Comparison of ENCODE assay signal across 8 mouse cellular contexts in genomic region chr11:69059975-69060411, GRCm38 (mm10). TPM values are rescaled to one million over a fixed set of nuclear protein-coding genes. Genes with fewer than 3 reads are reported as not detected.
A peak's percentile ranks its signal among the peaks of the same experiment; 100 is the strongest.
DNase-seq lines count a peak whose midpoint lies in the region; ATAC-seq and TF ChIP-seq lines count a peak whose summit lies in the region.

No protein-coding gene starts in this region.

- H3K36me3 ChIP-seq in heart, embryonic 12.5 days, result no peaks in the 10 kb centered on the region
- H3K36me3 ChIP-seq in C2C12 (ENCODE audit: control insufficient read depth, insufficient read depth), result no peaks in the 10 kb centered on the region
- H3K36me3 ChIP-seq in heart, postnatal 0 days (replicated peaks; ENCODE audit: control insufficient read depth, insufficient read depth, low read length), result no peaks in the 10 kb centered on the region
- 0 out of 2 replicates have a peak, but pooled peaks cover 2% of the 10 kb centered on the region for H3K36me3 ChIP-seq in liver, embryonic 12.5 days
- no peaks in the 10 kb centered on the region for H3K36me3 ChIP-seq in stomach, embryonic 16.5 days (ENCODE audit: control insufficient read depth, insufficient read depth, low read length)

- peak; percentile 27 for ATAC-seq in heart, embryonic 12.5 days (ENCODE audit: insufficient number of reproducible peaks, low FRiP score)
- peak; percentile 7; the same call in 1 of the 2 replicates for ATAC-seq in heart, postnatal 0 days (ENCODE audit: insufficient read depth, low read depth)
- 0 out of 2 replicates have a peak, but pooled peaks have one; percentile 1 for ATAC-seq in liver, embryonic 12.5 days
- ATAC-seq in stomach, embryonic 16.5 days (ENCODE audit: insufficient read depth, low FRiP score), result no peak

- H3K4me2 ChIP-seq in heart, embryonic 12.5 days, result peak overlapping the region; percentile 94
- peak overlapping the region; percentile 90 for H3K4me2 ChIP-seq in heart, postnatal 0 days (ENCODE audit: low read depth, low read length)
- H3K4me2 ChIP-seq in liver, embryonic 12.5 days, result peak overlapping the region; percentile 91
- peak overlapping the region; percentile 97 for H3K4me2 ChIP-seq in stomach, embryonic 16.5 days (ENCODE audit: low read depth, low read length)

- H3K27me3 ChIP-seq in heart, embryonic 12.5 days (replicated peaks), result no peaks in the 10 kb centered on the region
- H3K27me3 ChIP-seq in C2C12 (ENCODE audit: control insufficient read depth, insufficient read depth, insufficient read length), result no peaks in the 10 kb centered on the region
- H3K27me3 ChIP-seq in heart, postnatal 0 days (ENCODE audit: control insufficient read depth, insufficient read depth, low read length), result no peaks in the 10 kb centered on the region
- H3K27me3 ChIP-seq in liver, embryonic 12.5 days (replicated peaks), result no peaks in the 10 kb centered on the region
- no peaks in the 10 kb centered on the region for H3K27me3 ChIP-seq in stomach, embryonic 16.5 days (ENCODE audit: control insufficient read depth, insufficient read depth, low read length)

- TF ChIP-seq EP300 in heart, postnatal 0 days (IDR thresholded peaks at IDR 0.05; ENCODE audit: low read depth), result no peak

- no peak for TF ChIP-seq CTCF in C2C12 (IDR thresholded peaks at IDR 0.05; ENCODE audit: control insufficient read depth, insufficient read depth, insufficient read length)
- no peak for TF ChIP-seq CTCF in heart, postnatal 0 days (IDR thresholded peaks at IDR 0.05; ENCODE audit: low read depth)

- H3K9ac ChIP-seq in heart, embryonic 12.5 days, result peak overlapping the region; percentile 86
- H3K9ac ChIP-seq in heart, postnatal 0 days (replicated peaks; ENCODE audit: low read depth, low read length), result peak overlapping the region; percentile 92
- peak overlapping the region; percentile 94 for H3K9ac ChIP-seq in liver, embryonic 12.5 days
- peak overlapping the region; percentile 95 for H3K9ac ChIP-seq in stomach, embryonic 16.5 days (ENCODE audit: low read length)

- intact Hi-C loops in heart, postnatal 25 days (cut with DNase I), result loop anchor here (10.0 kb wide), 1 partner anchor 185 kb away; no protein-coding TSS in a partner anchor

- H3K4me1 ChIP-seq in heart, embryonic 12.5 days (replicated peaks), result peaks cover 24% of the 10 kb centered on the region
- H3K4me1 ChIP-seq in heart, postnatal 0 days (ENCODE audit: control insufficient read depth, insufficient read depth), result peaks cover 33% of the 10 kb centered on the region
- H3K4me1 ChIP-seq in liver, embryonic 12.5 days, result peaks cover 45% of the 10 kb centered on the region
- H3K4me1 ChIP-seq in stomach, embryonic 16.5 days (ENCODE audit: control insufficient read depth, insufficient read depth, low read length), result peaks cover 18% of the 10 kb centered on the region

- WGBS in heart, embryonic 12.5 days, result under 1% methylated on average over 49 of the region's 49 CpGs
- WGBS in heart, postnatal 0 days, result under 1% methylated on average over 49 of the region's 49 CpGs
- WGBS in liver, embryonic 12.5 days (ENCODE audit: insufficient replicate concordance), result under 1% methylated on average over 49 of the region's 49 CpGs
- under 1% methylated on average over 49 of the region's 49 CpGs for WGBS in stomach, embryonic 16.5 days

- H3K79me2 ChIP-seq in C2C12 (ENCODE audit: control insufficient read depth, insufficient read depth), result peaks cover 9% of the 10 kb centered on the region

- peak overlapping the region; percentile 93 for H3ac ChIP-seq in C2C12 (ENCODE audit: control insufficient read depth, insufficient read length, low read depth)

- no peak for DNase-seq in heart, postnatal 25 days (ENCODE audit: low spot score)
- DNase-seq in T-cell, adult 2 months (ENCODE audit: low spot score), result peak; percentile 46
- no peak for DNase-seq in heart, postnatal 0 days (ENCODE audit: low spot score)
- DNase-seq in frontal cortex, postnatal 14 days (ENCODE audit: low spot score in 2 of 2), result no peak

- no peaks in the 10 kb centered on the region for H3K79me3 ChIP-seq in C2C12 (ENCODE audit: low read depth)

- H3K9me3 ChIP-seq in heart, embryonic 12.5 days (replicated peaks), result no peaks in the 10 kb centered on the region
- H3K9me3 ChIP-seq in heart, postnatal 0 days (replicated peaks; ENCODE audit: control insufficient read depth, low read length), result no peaks in the 10 kb centered on the region
- H3K9me3 ChIP-seq in liver, embryonic 12.5 days (replicated peaks), result no peaks in the 10 kb centered on the region
- no peaks in the 10 kb centered on the region for H3K9me3 ChIP-seq in stomach, embryonic 16.5 days (replicated peaks; ENCODE audit: control insufficient read depth, low read length)

- H3K27ac ChIP-seq in heart, embryonic 12.5 days (ENCODE audit: poor library complexity, severe bottlenecking), result peak overlapping the region; percentile 95
- peak overlapping the region; percentile 98 for H3K27ac ChIP-seq in heart, postnatal 0 days (ENCODE audit: low read depth)
- peak overlapping the region; percentile 90 for H3K27ac ChIP-seq in liver, embryonic 12.5 days
- H3K27ac ChIP-seq in stomach, embryonic 16.5 days (ENCODE audit: low read length), result peak overlapping the region; percentile 94

- H3K4me3 ChIP-seq in heart, embryonic 12.5 days, result peak overlapping the region; percentile 79
- H3K4me3 ChIP-seq in C2C12 (ENCODE audit: insufficient read depth, poor library complexity, severe bottlenecking), result peak overlapping the region; percentile 93
- peak overlapping the region; percentile 98 for H3K4me3 ChIP-seq in heart, postnatal 0 days (ENCODE audit: low read depth, low read length)
- peak overlapping the region; percentile 92 for H3K4me3 ChIP-seq in liver, embryonic 12.5 days
- peak overlapping the region; percentile 93 for H3K4me3 ChIP-seq in stomach, embryonic 16.5 days (replicated peaks; ENCODE audit: low read length)

TF ChIP-seq in C2C12, 6 proteins besides CTCF, POLR2A, EP300 and RAD21:
- no peak for TF ChIP-seq USF1 (IDR thresholded peaks at IDR 0.05; ENCODE audit: low read depth)
- TF ChIP-seq CEBPB (IDR thresholded peaks at IDR 0.05; ENCODE audit: low read depth), result no peak
- no peak for TF ChIP-seq MYOD1 (IDR thresholded peaks at IDR 0.05; ENCODE audit: control insufficient read depth, insufficient read length, low read depth)

RNA-seq across cellular contexts. Expression of gene Borcs6, which starts 0.5 kb away (rescaled TPM):
- polyA plus RNA-seq in heart, embryonic 12.5 days (2016; fragmentation: Nextera tagmentation; extraction: Ambion mirVana), result 10.7 and 13.6 TPM in 2 replicates
- total RNA-seq in heart, postnatal 25 days (2021), result 10 to 100 TPM; 14.4 to 16.4 TPM
- polyA plus RNA-seq in C2C12 (2012; fragmentation: generic; extraction: Trizol), result 14.3 TPM
- 21.3 and 24.1 TPM in 2 replicates for total RNA-seq in heart, postnatal 0 days (2014; rRNA removed; ENCODE audit: low replicate concordance)
- polyA plus RNA-seq in heart, postnatal 0 days (2015; fragmentation: Nextera tagmentation; extraction: Ambion mirVana), result 12.1 and 13.0 TPM in 2 replicates
- polyA plus RNA-seq in liver, embryonic 12.5 days (2016; fragmentation: Nextera tagmentation; extraction: Ambion mirVana), result 5.3 and 6.1 TPM in 2 replicates
- 7.2 and 7.8 TPM in 2 replicates for polyA plus RNA-seq in stomach, embryonic 16.5 days (2015; fragmentation: Nextera tagmentation; extraction: Ambion mirVana)

RNA-seq across cellular contexts. Expression of gene Tmem107, which starts 10.6 kb away (rescaled TPM):
- polyA plus RNA-seq in heart, embryonic 12.5 days (2016; fragmentation: Nextera tagmentation; extraction: Ambion mirVana), result 30.6 and 31.5 TPM in 2 replicates
- 1 to 10 TPM; 4.4 to 9.8 TPM for total RNA-seq in heart, postnatal 25 days (2021)
- 41.9 TPM for polyA plus RNA-seq in C2C12 (2012; fragmentation: generic; extraction: Trizol)
- 10.9 and 25.5 TPM in 2 replicates for total RNA-seq in heart, postnatal 0 days (2014; rRNA removed; ENCODE audit: low replicate concordance)
- 18.3 and 24.3 TPM in 2 replicates for polyA plus RNA-seq in heart, postnatal 0 days (2015; fragmentation: Nextera tagmentation; extraction: Ambion mirVana)
- polyA plus RNA-seq in liver, embryonic 12.5 days (2016; fragmentation: Nextera tagmentation; extraction: Ambion mirVana), result 32.0 and 34.8 TPM in 2 replicates
- polyA plus RNA-seq in stomach, embryonic 16.5 days (2015; fragmentation: Nextera tagmentation; extraction: Ambion mirVana), result 58.2 and 62.1 TPM in 2 replicates

RNA-seq across cellular contexts. Expression of gene Aurkb, which starts 14.5 kb away (rescaled TPM):
- 79.4 and 85.9 TPM in 2 replicates for polyA plus RNA-seq in heart, embryonic 12.5 days (2016; fragmentation: Nextera tagmentation; extraction: Ambion mirVana)
- total RNA-seq in heart, postnatal 25 days (2021), result 1 to 10 TPM in 1 of 2 experiments, under 1 TPM in 1; 0.62 to 1.2 TPM
- polyA plus RNA-seq in C2C12 (2012; fragmentation: generic; extraction: Trizol), result 76.6 TPM
- total RNA-seq in heart, postnatal 0 days (2014; rRNA removed; ENCODE audit: low replicate concordance), result 21.4 and 54.6 TPM in 2 replicates
- 19.5 and 19.9 TPM in 2 replicates for polyA plus RNA-seq in heart, postnatal 0 days (2015; fragmentation: Nextera tagmentation; extraction: Ambion mirVana)
- 142 TPM in 2 replicates for polyA plus RNA-seq in liver, embryonic 12.5 days (2016; fragmentation: Nextera tagmentation; extraction: Ambion mirVana)
- 120 and 134 TPM in 2 replicates for polyA plus RNA-seq in stomach, embryonic 16.5 days (2015; fragmentation: Nextera tagmentation; extraction: Ambion mirVana)

RNA-seq across cellular contexts. Expression of gene Vamp2, which starts 28.3 kb away (rescaled TPM):
- polyA plus RNA-seq in heart, embryonic 12.5 days (2016; fragmentation: Nextera tagmentation; extraction: Ambion mirVana), result 97.2 and 100 TPM in 2 replicates
- 10 to 100 TPM; 59.6 to 65.7 TPM for total RNA-seq in heart, postnatal 25 days (2021)
- 20.9 TPM for polyA plus RNA-seq in C2C12 (2012; fragmentation: generic; extraction: Trizol)
- 25.2 and 27.9 TPM in 2 replicates for total RNA-seq in heart, postnatal 0 days (2014; rRNA removed; ENCODE audit: low replicate concordance)
- polyA plus RNA-seq in heart, postnatal 0 days (2015; fragmentation: Nextera tagmentation; extraction: Ambion mirVana), result 59.2 and 62.1 TPM in 2 replicates
- polyA plus RNA-seq in liver, embryonic 12.5 days (2016; fragmentation: Nextera tagmentation; extraction: Ambion mirVana), result 26.3 and 27.5 TPM in 2 replicates
- polyA plus RNA-seq in stomach, embryonic 16.5 days (2015; fragmentation: Nextera tagmentation; extraction: Ambion mirVana), result 79.9 and 88.5 TPM in 2 replicates

RNA-seq across cellular contexts. Expression of gene Per1, which starts 35.0 kb away (rescaled TPM):
- polyA plus RNA-seq in heart, embryonic 12.5 days (2016; fragmentation: Nextera tagmentation; extraction: Ambion mirVana), result 9.4 and 9.8 TPM in 2 replicates
- 10 to 100 TPM; 32.3 to 61.0 TPM for total RNA-seq in heart, postnatal 25 days (2021)
- polyA plus RNA-seq in C2C12 (2012; fragmentation: generic; extraction: Trizol), result 4.5 TPM
- 76.8 and 93.5 TPM in 2 replicates for total RNA-seq in heart, postnatal 0 days (2014; rRNA removed; ENCODE audit: low replicate concordance)
- 8.1 and 9.7 TPM in 2 replicates for polyA plus RNA-seq in heart, postnatal 0 days (2015; fragmentation: Nextera tagmentation; extraction: Ambion mirVana)
- polyA plus RNA-seq in liver, embryonic 12.5 days (2016; fragmentation: Nextera tagmentation; extraction: Ambion mirVana), result 2.5 and 4.0 TPM in 2 replicates
- 21.8 and 22.3 TPM in 2 replicates for polyA plus RNA-seq in stomach, embryonic 16.5 days (2015; fragmentation: Nextera tagmentation; extraction: Ambion mirVana)
